ENCODE assay signal across 8 mouse cellular contexts in genomic region chr6:124465299-124465698, GRCm38 (mm10). TPM values are rescaled to one million over a fixed set of nuclear protein-coding genes. Genes with fewer than 3 reads are reported as not detected.
A peak's percentile ranks its signal among the peaks of the same experiment; 100 is the strongest.
DNase-seq lines count a peak whose midpoint lies in the region; ATAC-seq lines count a peak whose summit lies in the region.

No protein-coding gene starts in this region.

- H3K9me3 ChIP-seq in liver, embryonic 11.5 days (ENCODE audit: control insufficient read depth, low read length): no peaks in the 10 kb centered on the region
- no peaks in the 10 kb centered on the region for H3K9me3 ChIP-seq in forebrain, embryonic 12.5 days
- no peaks in the 10 kb centered on the region for H3K9me3 ChIP-seq in limb, embryonic 11.5 days (ENCODE audit: control insufficient read depth, low read length)
- H3K9me3 ChIP-seq in neural tube, embryonic 15.5 days (replicated peaks): no peaks in the 10 kb centered on the region

- peak overlapping the region; percentile 43 for H3K4me3 ChIP-seq in liver, embryonic 11.5 days (ENCODE audit: low read depth, low read length)
- peak overlapping the region; percentile 52 for H3K4me3 ChIP-seq in forebrain, embryonic 12.5 days (replicated peaks)
- peak overlapping the region; percentile 35; the same call in 1 of the 2 replicates for H3K4me3 ChIP-seq in limb, embryonic 11.5 days (ENCODE audit: low read depth, low read length)
- peak overlapping the region; percentile 64 for H3K4me3 ChIP-seq in neural tube, embryonic 15.5 days (replicated peaks)

- peaks cover 5% of the 10 kb centered on the region for H3K4me1 ChIP-seq in liver, embryonic 11.5 days (replicated peaks; ENCODE audit: control insufficient read depth, insufficient read depth, low read length)
- H3K4me1 ChIP-seq in forebrain, embryonic 12.5 days: peaks cover 18% of the 10 kb centered on the region
- H3K4me1 ChIP-seq in limb, embryonic 11.5 days (ENCODE audit: control insufficient read depth, insufficient read depth, low read length): 0 out of 2 replicates have a peak, but pooled peaks cover 3% of the 10 kb centered on the region
- H3K4me1 ChIP-seq in neural tube, embryonic 15.5 days: peaks cover 29% of the 10 kb centered on the region

- no peak overlapping the region; the same call in 1 of the 2 replicates for H3K9ac ChIP-seq in liver, embryonic 11.5 days (ENCODE audit: low read depth, low read length)
- H3K9ac ChIP-seq in forebrain, embryonic 12.5 days: no peak overlapping the region
- H3K9ac ChIP-seq in limb, embryonic 11.5 days (ENCODE audit: low read length): 0 out of 2 replicates have a peak overlapping the region, but pooled peaks have one; percentile 28
- H3K9ac ChIP-seq in neural tube, embryonic 15.5 days (replicated peaks): peak overlapping the region; percentile 75

- peak overlapping the region; percentile 87 for H3K4me2 ChIP-seq in liver, embryonic 11.5 days
- H3K4me2 ChIP-seq in forebrain, embryonic 12.5 days: peak overlapping the region; percentile 82
- H3K4me2 ChIP-seq in limb, embryonic 11.5 days (ENCODE audit: low read depth, severe bottlenecking): peak overlapping the region; percentile 57; the same call in 1 of the 2 replicates
- H3K4me2 ChIP-seq in neural tube, embryonic 15.5 days: peak overlapping the region; percentile 83

- no peaks in the 10 kb centered on the region for H3K36me3 ChIP-seq in liver, embryonic 11.5 days (ENCODE audit: control insufficient read depth, insufficient read depth, low read length)
- H3K36me3 ChIP-seq in forebrain, embryonic 12.5 days (replicated peaks): 0 out of 2 replicates have a peak, but pooled peaks cover 2% of the 10 kb centered on the region
- H3K36me3 ChIP-seq in limb, embryonic 11.5 days (ENCODE audit: control insufficient read depth, insufficient read depth, low read length): no peaks in the 10 kb centered on the region
- peaks cover 16% of the 10 kb centered on the region for H3K36me3 ChIP-seq in neural tube, embryonic 15.5 days

- no peak for ATAC-seq in liver, embryonic 11.5 days (replicated peaks; ENCODE audit: low FRiP score)
- no peak for ATAC-seq in forebrain, embryonic 12.5 days (ENCODE audit: low FRiP score)
- no peak for ATAC-seq in limb, embryonic 11.5 days (ENCODE audit: insufficient number of reproducible peaks, low FRiP score, low TSS enrichment, low read depth)
- no peak for ATAC-seq in neural tube, embryonic 15.5 days (ENCODE audit: low FRiP score)

- no peak overlapping the region for H3K27ac ChIP-seq in liver, embryonic 11.5 days (ENCODE audit: low read depth, low read length)
- no peak overlapping the region for H3K27ac ChIP-seq in forebrain, embryonic 12.5 days
- H3K27ac ChIP-seq in limb, embryonic 11.5 days (replicated peaks; ENCODE audit: low read depth, low read length): no peak overlapping the region
- H3K27ac ChIP-seq in neural tube, embryonic 15.5 days (replicated peaks): peak overlapping the region; percentile 93

- 46% methylated on average over 6 of the region's 6 CpGs for WGBS in liver, embryonic 11.5 days
- 44% methylated on average over 6 of the region's 6 CpGs for WGBS in forebrain, embryonic 12.5 days
- 35% methylated on average over 6 of the region's 6 CpGs for WGBS in limb, embryonic 11.5 days
- 35% methylated on average over 6 of the region's 6 CpGs for WGBS in neural tube, embryonic 15.5 days

- no peaks in the 10 kb centered on the region; the same call in 1 of the 2 replicates for H3K27me3 ChIP-seq in liver, embryonic 11.5 days (replicated peaks; ENCODE audit: control insufficient read depth, insufficient read depth, low read length)
- H3K27me3 ChIP-seq in forebrain, embryonic 12.5 days: 0 out of 2 replicates have a peak, but pooled peaks cover 4% of the 10 kb centered on the region
- H3K27me3 ChIP-seq in limb, embryonic 11.5 days (ENCODE audit: control insufficient read depth, insufficient read depth, low read length): peaks cover 4% of the 10 kb centered on the region; the same call in 1 of the 2 replicates
- no peaks in the 10 kb centered on the region for H3K27me3 ChIP-seq in neural tube, embryonic 15.5 days (replicated peaks)

- DNase-seq in liver, embryonic 11.5 days (ENCODE audit: low spot score): no peak
- DNase-seq in liver: no peak
- no peak for DNase-seq in limb, embryonic 11.5 days (ENCODE audit: low spot score)
- no peak for DNase-seq in adrenal gland, adult 18-20 months (ENCODE audit: low spot score in 2 of 2)
- DNase-seq in urinary bladder, postnatal 36 days (ENCODE audit: low spot score in 2 of 2): no peak
- no peak for DNase-seq in gastrocnemius, adult 18-20 months (ENCODE audit: low spot score)

RNA-seq across cellular contexts. Expression of gene Clstn3, which starts 0.7 kb away (rescaled TPM):
- 6.1 and 7.6 TPM in 2 replicates for polyA plus RNA-seq in liver, embryonic 11.5 days (2014; fragmentation: Nextera tagmentation; extraction: Ambion mirVana)
- polyA plus RNA-seq in forebrain, embryonic 12.5 days (2016; fragmentation: Nextera tagmentation; extraction: Ambion mirVana): 25.9 and 27.3 TPM in 2 replicates
- 4.3 and 4.4 TPM in 2 replicates for polyA plus RNA-seq in limb, embryonic 11.5 days (2014; fragmentation: Nextera tagmentation; extraction: Ambion mirVana)
- polyA plus RNA-seq in neural tube, embryonic 15.5 days (2015; fragmentation: Nextera tagmentation; extraction: Ambion mirVana): 135 and 160 TPM in 2 replicates
- 100 to 1,000 TPM; 107 to 199 TPM for total RNA-seq in adrenal gland, adult 18-20 months (2021)
- total RNA-seq in gastrocnemius, adult 18-20 months (2021): 1 to 10 TPM in 1 of 2 experiments, under 1 TPM in 1; 0.34 to 1.1 TPM

RNA-seq across cellular contexts. Expression of gene C1rl, which starts 27.6 kb away (rescaled TPM):
- polyA plus RNA-seq in liver, embryonic 11.5 days (2014; fragmentation: Nextera tagmentation; extraction: Ambion mirVana): 4.1 and 4.4 TPM in 2 replicates
- 0.10 TPM in 1 of 2 replicates, not detected in the other for polyA plus RNA-seq in forebrain, embryonic 12.5 days (2016; fragmentation: Nextera tagmentation; extraction: Ambion mirVana)
- polyA plus RNA-seq in limb, embryonic 11.5 days (2014; fragmentation: Nextera tagmentation; extraction: Ambion mirVana): 0.33 and 0.47 TPM in 2 replicates
- polyA plus RNA-seq in neural tube, embryonic 15.5 days (2015; fragmentation: Nextera tagmentation; extraction: Ambion mirVana): 0.40 and 0.69 TPM in 2 replicates
- total RNA-seq in adrenal gland, adult 18-20 months (2021): 10 to 100 TPM; 22.7 to 22.8 TPM
- total RNA-seq in gastrocnemius, adult 18-20 months (2021): under 1 TPM; 0.50 to 0.57 TPM

RNA-seq across cellular contexts. Expression of gene C1ra, which starts 46.9 kb away (rescaled TPM):
- polyA plus RNA-seq in liver, embryonic 11.5 days (2014; fragmentation: Nextera tagmentation; extraction: Ambion mirVana): 2.8 and 2.9 TPM in 2 replicates
- 0.14 and 0.19 TPM in 2 replicates for polyA plus RNA-seq in forebrain, embryonic 12.5 days (2016; fragmentation: Nextera tagmentation; extraction: Ambion mirVana)
- 0.19 and 0.23 TPM in 2 replicates for polyA plus RNA-seq in limb, embryonic 11.5 days (2014; fragmentation: Nextera tagmentation; extraction: Ambion mirVana)
- polyA plus RNA-seq in neural tube, embryonic 15.5 days (2015; fragmentation: Nextera tagmentation; extraction: Ambion mirVana): 0.31 and 1.4 TPM in 2 replicates
- 10 to 100 TPM; 45.4 to 88.8 TPM for total RNA-seq in adrenal gland, adult 18-20 months (2021)
- total RNA-seq in gastrocnemius, adult 18-20 months (2021): 10 to 100 TPM in 1 of 2 experiments, 1 to 10 TPM in 1; 8.4 to 10.8 TPM

RNA-seq across cellular contexts. Expression of gene Pex5, which starts 50.4 kb away (rescaled TPM):
- polyA plus RNA-seq in liver, embryonic 11.5 days (2014; fragmentation: Nextera tagmentation; extraction: Ambion mirVana): 39.6 and 41.2 TPM in 2 replicates
- 65.9 and 66.0 TPM in 2 replicates for polyA plus RNA-seq in forebrain, embryonic 12.5 days (2016; fragmentation: Nextera tagmentation; extraction: Ambion mirVana)
- 35.9 and 40.5 TPM in 2 replicates for polyA plus RNA-seq in limb, embryonic 11.5 days (2014; fragmentation: Nextera tagmentation; extraction: Ambion mirVana)
- 58.0 and 62.4 TPM in 2 replicates for polyA plus RNA-seq in neural tube, embryonic 15.5 days (2015; fragmentation: Nextera tagmentation; extraction: Ambion mirVana)
- total RNA-seq in adrenal gland, adult 18-20 months (2021): 100 to 1,000 TPM; 116 to 119 TPM
- total RNA-seq in gastrocnemius, adult 18-20 months (2021): 10 to 100 TPM; 20.2 to 20.6 TPM

Comparison
In these comparisons a context has a peak if more than half of its experiments do, and no peak if none do; other contexts are left out.
1. H3K9ac ChIP-seq: peak in limb, embryonic 11.5 days (single experiment) and neural tube, embryonic 15.5 days (single experiment); none in liver, embryonic 11.5 days (single experiment) and forebrain, embryonic 12.5 days (single experiment).
2. Peak in every context shown above with its lines, with median percentiles within 50 percentile points of each other: H3K4me2 ChIP-seq and H3K4me3 ChIP-seq.